Mouse (Mus musculus) liver, adult 2 months (tissue): ENCODE results near the gene Elmo2.

Source experiments
- CTCF ChIP-seq: fragments of 200-500 bp; IDR thresholded peaks from 2 replicates; pipeline ENCODE4 v1.5.1; 2011; ENCODE audit warnings: low read depth, low read length, control low read depth
- POLR2A ChIP-seq: fragments of 200-500 bp; IDR thresholded peaks from 2 replicates; pipeline ENCODE4 v1.6.1; 2011; ENCODE audit warnings: low read length, control low read depth; ENCODE audit not compliant: insufficient read depth; ENCODE audit errors: extremely low read depth

GRCm38 (mm10) chr2:165238416-165239145 is 87.7 kb downstream of the Elmo2 start:
- no peak for TF ChIP-seq POLR2A
- TF ChIP-seq CTCF = no peak
